Mouse (Mus musculus) thymus, adult 18-20 months (tissue): ENCODE data around the gene Wdr90.

Experiments used
- DNase-seq, 2 experiments: peaks; one replicate each; pipeline ENCODE4 v3.0.0; 2022; ENCODE audit warnings: mixed read lengths in 2 of 2

Gene Wdr90

GRCm38 (mm10) chr17:25860832-25861703 is at the start of gene Wdr90:
Gene Wdr90 (minus strand): TSS chr17:25861501.
- peak; percentile 84 to 89 for DNase-seq

GRCm38 (mm10) chr17:25907640-25908039 is 46.3 kb upstream of the Wdr90 start:
- DNase-seq, result no peak

- no peak for DNase-seq
These were observed 41.8 kb upstream of the Wdr90 start for GRCm38 (mm10) chr17:25903061-25903460.

GRCm38 (mm10) chr17:25900193-25900592 is 38.9 kb upstream of the Wdr90 start:
- no peak for DNase-seq

- no peak for DNase-seq
These were observed 34.6 kb upstream of the Wdr90 start for GRCm38 (mm10) chr17:25895891-25896290.

GRCm38 (mm10) chr17:25895415-25895814 is 34.1 kb upstream of the Wdr90 start:
- DNase-seq, result no peak

GRCm38 (mm10) chr17:25893975-25894617 is 32.8 kb upstream of the Wdr90 start:
- peak in 1 of 2 experiments; percentile 34 for DNase-seq

- no peak for DNase-seq
These were observed 27.5 kb upstream of the Wdr90 start for GRCm38 (mm10) chr17:25888837-25889236.

- DNase-seq, result no peak
These were observed 26.2 kb upstream of the Wdr90 start for GRCm38 (mm10) chr17:25887467-25887866.

GRCm38 (mm10) chr17:25886806-25887205 is 25.5 kb upstream of the Wdr90 start:
- DNase-seq, result no peak

GRCm38 (mm10) chr17:25885636-25886035 is 24.3 kb upstream of the Wdr90 start:
- DNase-seq, result no peak

- no peak for DNase-seq
These were observed 22.5 kb upstream of the Wdr90 start for GRCm38 (mm10) chr17:25883824-25884223.

GRCm38 (mm10) chr17:25883268-25883667 is 22.0 kb upstream of the Wdr90 start:
- no peak for DNase-seq

GRCm38 (mm10) chr17:25882306-25882705 is 21.0 kb upstream of the Wdr90 start:
- DNase-seq, result no peak

GRCm38 (mm10) chr17:25881691-25882090 is 20.4 kb upstream of the Wdr90 start:
- DNase-seq, result no peak

- DNase-seq, result no peak
These were observed 19.8 kb upstream of the Wdr90 start for GRCm38 (mm10) chr17:25880913-25881641.

GRCm38 (mm10) chr17:25880196-25880910 is 19.1 kb upstream of the Wdr90 start, which contains the start of gene Wfikkn1:
Gene Wfikkn1 (minus strand): TSS chr17:25880858.
- no peak for DNase-seq

GRCm38 (mm10) chr17:25879750-25880149 is 18.4 kb upstream of the Wdr90 start:
- no peak for DNase-seq

GRCm38 (mm10) chr17:25879261-25879660 is 18.0 kb upstream of the Wdr90 start:
- DNase-seq, result no peak

GRCm38 (mm10) chr17:25878611-25879180 is 17.4 kb upstream of the Wdr90 start:
- no peak for DNase-seq

- DNase-seq, result no peak
These were observed 16.7 kb upstream of the Wdr90 start for GRCm38 (mm10) chr17:25877741-25878610.
